ENCODE assay signal across 21 mouse cellular contexts in genomic region chr17:46313135-46313715, GRCm38 (mm10). TPM values are rescaled to one million over a fixed set of nuclear protein-coding genes. Genes with fewer than 3 reads are reported as not detected.
DNase-seq lines count a peak whose midpoint lies in the region; ATAC-seq lines count a peak whose summit lies in the region.
"Had no signal": no experiment of that assay in that cellular context is flagged by ENCODE, and none has a peak within 500 bp of the region (broad histone marks: within the 10 kb centered on the region; RNA-seq: fewer than 3 reads in every experiment).

No protein-coding gene starts in this region.

- no peaks in the 10 kb centered on the region for H3K9me3 ChIP-seq in embryonic facial prominence, embryonic 12.5 days
- no peaks in the 10 kb centered on the region for H3K9me3 ChIP-seq in embryonic facial prominence, embryonic 10.5 days
- H3K9me3 ChIP-seq in embryonic facial prominence, embryonic 13.5 days: no peaks in the 10 kb centered on the region
- H3K9me3 ChIP-seq in embryonic facial prominence, embryonic 14.5 days (ENCODE audit: control insufficient read depth, low read length): no peaks in the 10 kb centered on the region
- no peaks in the 10 kb centered on the region for H3K9me3 ChIP-seq in midbrain, embryonic 15.5 days
- H3K9me3 ChIP-seq: G1E had no signal

- no peaks in the 10 kb centered on the region for H3K27me3 ChIP-seq in embryonic facial prominence, embryonic 12.5 days
- no peaks in the 10 kb centered on the region for H3K27me3 ChIP-seq in embryonic facial prominence, embryonic 10.5 days (replicated peaks; ENCODE audit: low read depth, poor library complexity, severe bottlenecking)
- H3K27me3 ChIP-seq in embryonic facial prominence, embryonic 13.5 days: no peaks in the 10 kb centered on the region
- no peaks in the 10 kb centered on the region for H3K27me3 ChIP-seq in embryonic facial prominence, embryonic 14.5 days (replicated peaks; ENCODE audit: control insufficient read depth, insufficient read depth, low read length)
- no peaks in the 10 kb centered on the region for H3K27me3 ChIP-seq in midbrain, embryonic 15.5 days (replicated peaks)
- H3K27me3 ChIP-seq: CH12.LX, Patski had no signal

- peak; percentile 47; the same call in 1 of the 2 replicates for ATAC-seq in embryonic facial prominence, embryonic 12.5 days (ENCODE audit: insufficient number of reproducible peaks, insufficient read depth, low FRiP score, low TSS enrichment)
- peak; percentile 62; the same call in 1 of the 2 replicates for ATAC-seq in embryonic facial prominence, embryonic 13.5 days (ENCODE audit: insufficient number of reproducible peaks, insufficient read depth, low FRiP score, low TSS enrichment, low read depth)
- peak; percentile 93 for ATAC-seq in embryonic facial prominence, embryonic 14.5 days (ENCODE audit: low read depth)
- no peak for ATAC-seq in midbrain, embryonic 15.5 days (replicated peaks)
- ATAC-seq: activated CD4-positive, CD25-positive, alpha-beta regulatory T cell, adult 4 months; CD4-positive, CD25-positive, alpha-beta regulatory T cell, adult 4 months; Patski had no signal

- no peak overlapping the region for H3K4me3 ChIP-seq in embryonic facial prominence, embryonic 12.5 days
- H3K4me3 ChIP-seq in embryonic facial prominence, embryonic 10.5 days: no peak overlapping the region
- no peak overlapping the region for H3K4me3 ChIP-seq in embryonic facial prominence, embryonic 13.5 days
- no peak overlapping the region for H3K4me3 ChIP-seq in embryonic facial prominence, embryonic 14.5 days (ENCODE audit: low read depth, low read length)
- H3K4me3 ChIP-seq in midbrain, embryonic 15.5 days: no peak overlapping the region

- H3K4me2 ChIP-seq in embryonic facial prominence, embryonic 12.5 days (replicated peaks): no peak overlapping the region
- no peak overlapping the region for H3K4me2 ChIP-seq in embryonic facial prominence, embryonic 13.5 days
- no peak overlapping the region for H3K4me2 ChIP-seq in embryonic facial prominence, embryonic 14.5 days (ENCODE audit: low read depth, low read length)
- no peak overlapping the region for H3K4me2 ChIP-seq in midbrain, embryonic 15.5 days

- no peak for DNase-seq in embryonic facial prominence, embryonic 10.5 days (ENCODE audit: low spot score)
- DNase-seq in embryonic facial prominence, embryonic 14.5 days (ENCODE audit: low spot score): peak; percentile 28
- DNase-seq in kidney, postnatal 4 days: no peak
- DNase-seq: adrenal gland, adult 2 months; adrenal gland, adult 8-10 months; adrenal gland, postnatal 10 days; adrenal gland, postnatal 14 days; adrenal gland, postnatal 25 days; adrenal gland, postnatal 36 days; B cell, adult 2 months; cerebellum, adult 11 months; cerebellum, adult 11-12 months; cerebellum, adult 18-20 months had no signal

- H3K27ac ChIP-seq in embryonic facial prominence, embryonic 12.5 days: no peak overlapping the region
- no peak overlapping the region for H3K27ac ChIP-seq in embryonic facial prominence, embryonic 10.5 days (replicated peaks)
- H3K27ac ChIP-seq in embryonic facial prominence, embryonic 13.5 days: no peak overlapping the region
- no peak overlapping the region for H3K27ac ChIP-seq in embryonic facial prominence, embryonic 14.5 days (replicated peaks; ENCODE audit: low read depth, low read length)
- no peak overlapping the region for H3K27ac ChIP-seq in midbrain, embryonic 15.5 days

- WGBS in embryonic facial prominence, embryonic 12.5 days: 79% methylated on average over 9 of the region's 9 CpGs
- 91% methylated on average over 9 of the region's 9 CpGs for WGBS in embryonic facial prominence, embryonic 10.5 days
- WGBS in embryonic facial prominence, embryonic 13.5 days: 78% methylated on average over 9 of the region's 9 CpGs
- 83% methylated on average over 9 of the region's 9 CpGs for WGBS in embryonic facial prominence, embryonic 14.5 days
- 83% methylated on average over 9 of the region's 9 CpGs for WGBS in midbrain, embryonic 15.5 days

- 0 out of 2 replicates have a peak, but pooled peaks cover 4% of the 10 kb centered on the region for H3K36me3 ChIP-seq in embryonic facial prominence, embryonic 12.5 days
- no peaks in the 10 kb centered on the region for H3K36me3 ChIP-seq in embryonic facial prominence, embryonic 10.5 days (replicated peaks)
- H3K36me3 ChIP-seq in embryonic facial prominence, embryonic 13.5 days: peaks cover 19% of the 10 kb centered on the region
- H3K36me3 ChIP-seq in embryonic facial prominence, embryonic 14.5 days (ENCODE audit: control insufficient read depth, insufficient read depth, low read length): peaks cover 4% of the 10 kb centered on the region; the same call in 1 of the 2 replicates
- no peaks in the 10 kb centered on the region for H3K36me3 ChIP-seq in midbrain, embryonic 15.5 days (replicated peaks)

- H3K9ac ChIP-seq in embryonic facial prominence, embryonic 12.5 days: no peak overlapping the region
- no peak overlapping the region for H3K9ac ChIP-seq in embryonic facial prominence, embryonic 13.5 days
- H3K9ac ChIP-seq in embryonic facial prominence, embryonic 14.5 days (ENCODE audit: low read depth, low read length): no peak overlapping the region
- no peak overlapping the region for H3K9ac ChIP-seq in midbrain, embryonic 15.5 days

- H3K4me1 ChIP-seq in embryonic facial prominence, embryonic 12.5 days: no peaks in the 10 kb centered on the region
- peaks cover 4% of the 10 kb centered on the region; the same call in 1 of the 2 replicates for H3K4me1 ChIP-seq in embryonic facial prominence, embryonic 10.5 days
- no peaks in the 10 kb centered on the region for H3K4me1 ChIP-seq in embryonic facial prominence, embryonic 13.5 days
- H3K4me1 ChIP-seq in embryonic facial prominence, embryonic 14.5 days (ENCODE audit: control insufficient read depth, insufficient read depth, low read length): no peaks in the 10 kb centered on the region
- no peaks in the 10 kb centered on the region for H3K4me1 ChIP-seq in midbrain, embryonic 15.5 days

RNA-seq across cellular contexts. Expression of gene Abcc10, which starts 14.9 kb away (rescaled TPM):
- polyA plus RNA-seq in embryonic facial prominence, embryonic 12.5 days (2016; fragmentation: Nextera tagmentation; extraction: Ambion mirVana): 7.6 and 8.3 TPM in 2 replicates
- 6.3 and 6.6 TPM in 2 replicates for polyA plus RNA-seq in embryonic facial prominence, embryonic 10.5 days (2016; fragmentation: Nextera tagmentation; extraction: Ambion mirVana)
- 6.1 and 6.3 TPM in 2 replicates for polyA plus RNA-seq in embryonic facial prominence, embryonic 13.5 days (2015; fragmentation: Nextera tagmentation; extraction: Ambion mirVana)
- polyA plus RNA-seq in embryonic facial prominence, embryonic 14.5 days (2014; fragmentation: Nextera tagmentation; extraction: Ambion mirVana): 5.5 and 6.6 TPM in 2 replicates
- polyA plus RNA-seq in midbrain, embryonic 15.5 days (2015; fragmentation: Nextera tagmentation; extraction: Ambion mirVana): 10.7 TPM in 2 replicates

RNA-seq across cellular contexts. Expression of gene Dlk2, which starts 16.0 kb away (rescaled TPM):
- 4.5 and 5.5 TPM in 2 replicates for polyA plus RNA-seq in embryonic facial prominence, embryonic 12.5 days (2016; fragmentation: Nextera tagmentation; extraction: Ambion mirVana)
- polyA plus RNA-seq in embryonic facial prominence, embryonic 10.5 days (2016; fragmentation: Nextera tagmentation; extraction: Ambion mirVana): 1.5 and 2.0 TPM in 2 replicates
- 7.8 and 8.6 TPM in 2 replicates for polyA plus RNA-seq in embryonic facial prominence, embryonic 13.5 days (2015; fragmentation: Nextera tagmentation; extraction: Ambion mirVana)
- 7.5 and 7.6 TPM in 2 replicates for polyA plus RNA-seq in embryonic facial prominence, embryonic 14.5 days (2014; fragmentation: Nextera tagmentation; extraction: Ambion mirVana)
- 22.5 and 23.7 TPM in 2 replicates for polyA plus RNA-seq in midbrain, embryonic 15.5 days (2015; fragmentation: Nextera tagmentation; extraction: Ambion mirVana)
- polyA plus RNA-seq: activated CD4-positive, CD25-positive, alpha-beta regulatory T cell, adult 4 months; CD4-positive, CD25-positive, alpha-beta regulatory T cell, adult 4 months; G1E had no signal

RNA-seq across cellular contexts. Expression of gene Tjap1, which starts 30.4 kb away (rescaled TPM):
- polyA plus RNA-seq in embryonic facial prominence, embryonic 12.5 days (2016; fragmentation: Nextera tagmentation; extraction: Ambion mirVana): 64.0 and 66.4 TPM in 2 replicates
- polyA plus RNA-seq in embryonic facial prominence, embryonic 10.5 days (2016; fragmentation: Nextera tagmentation; extraction: Ambion mirVana): 60.2 and 62.6 TPM in 2 replicates
- polyA plus RNA-seq in embryonic facial prominence, embryonic 13.5 days (2015; fragmentation: Nextera tagmentation; extraction: Ambion mirVana): 55.6 and 57.9 TPM in 2 replicates
- polyA plus RNA-seq in embryonic facial prominence, embryonic 14.5 days (2014; fragmentation: Nextera tagmentation; extraction: Ambion mirVana): 54.5 and 57.3 TPM in 2 replicates
- polyA plus RNA-seq in midbrain, embryonic 15.5 days (2015; fragmentation: Nextera tagmentation; extraction: Ambion mirVana): 29.4 and 31.4 TPM in 2 replicates

RNA-seq across cellular contexts. Expression of gene Lrrc73, which starts 59.9 kb away (rescaled TPM):
- 1.2 and 1.4 TPM in 2 replicates for polyA plus RNA-seq in embryonic facial prominence, embryonic 12.5 days (2016; fragmentation: Nextera tagmentation; extraction: Ambion mirVana)
- polyA plus RNA-seq in embryonic facial prominence, embryonic 10.5 days (2016; fragmentation: Nextera tagmentation; extraction: Ambion mirVana): 0.67 and 0.86 TPM in 2 replicates
- 1.4 and 1.9 TPM in 2 replicates for polyA plus RNA-seq in embryonic facial prominence, embryonic 13.5 days (2015; fragmentation: Nextera tagmentation; extraction: Ambion mirVana)
- 2.2 TPM in 2 replicates for polyA plus RNA-seq in embryonic facial prominence, embryonic 14.5 days (2014; fragmentation: Nextera tagmentation; extraction: Ambion mirVana)
- 14.7 and 16.6 TPM in 2 replicates for polyA plus RNA-seq in midbrain, embryonic 15.5 days (2015; fragmentation: Nextera tagmentation; extraction: Ambion mirVana)
